Mouse (Mus musculus) cortical plate, adult 2 months (tissue): ENCODE measurements around the gene Tmc1.

Experiments used
- CTCF ChIP-seq: fragments of 200-500 bp; IDR thresholded peaks from 2 replicates; pipeline ENCODE4 v1.5.1; 2011; ENCODE audit warnings: mild to moderate bottlenecking, control low read depth, low read length; ENCODE audit not compliant: insufficient read depth; ENCODE audit errors: extremely low read depth
- POLR2A ChIP-seq: fragments of 200-500 bp; IDR thresholded peaks from 2 replicates; pipeline ENCODE4 v1.6.1; 2011; ENCODE audit warnings: mild to moderate bottlenecking, low read length, control low read depth; ENCODE audit not compliant: insufficient read depth; ENCODE audit errors: extremely low read depth

DNA sequence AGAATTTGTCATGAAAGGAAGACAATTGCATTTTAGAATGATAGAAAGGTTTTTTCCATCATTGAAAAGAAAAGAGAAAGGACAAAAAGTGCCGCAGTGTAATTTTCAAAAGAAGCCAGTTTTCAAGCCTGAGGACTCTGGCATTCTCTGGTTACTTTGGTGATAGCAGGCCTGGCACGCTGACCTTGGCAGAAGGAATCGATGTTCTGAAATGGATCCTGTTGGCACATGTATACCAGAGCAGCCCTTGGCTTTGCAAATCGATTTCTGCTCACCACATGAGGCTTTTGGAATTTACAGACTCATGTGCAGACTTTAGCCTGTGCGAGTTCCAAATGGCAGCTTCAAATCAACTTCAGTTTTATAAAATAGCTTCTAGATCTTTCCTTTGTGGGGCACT lies 813 bp upstream of the Tmc1 start:
- no peak for TF ChIP-seq CTCF
- no peak for TF ChIP-seq POLR2A
